11 mouse cellular contexts compared by ENCODE assay signal in the genomic region with DNA sequence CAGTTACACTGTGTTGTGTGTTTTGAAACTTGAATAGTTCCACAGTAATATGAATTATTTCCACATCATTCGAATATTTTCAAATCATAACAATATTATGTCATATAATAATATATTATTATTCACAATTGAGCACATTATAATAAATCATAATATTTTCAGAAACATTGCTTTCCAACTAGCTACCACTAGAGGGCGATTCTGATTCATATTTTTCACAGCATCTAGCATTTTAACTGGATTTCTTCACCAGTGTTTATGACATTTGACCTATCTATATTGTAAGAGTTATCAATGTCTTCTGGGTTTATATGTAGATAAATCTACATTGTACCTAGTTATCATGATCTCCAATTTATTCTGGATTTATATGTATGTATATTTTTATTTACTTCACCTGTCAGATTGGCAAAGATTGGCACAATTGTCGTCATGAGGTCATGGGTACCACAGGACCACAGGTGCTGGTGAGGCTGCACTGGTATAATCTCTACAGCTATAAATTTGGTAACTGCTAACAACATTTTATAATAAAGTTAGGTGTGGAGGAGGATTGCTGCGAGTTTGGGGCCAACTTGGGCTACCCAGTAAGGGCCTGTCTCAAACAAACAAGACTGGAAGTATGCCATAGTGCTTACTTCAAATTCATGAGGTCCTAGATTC. TPM values are rescaled to one million over a fixed set of nuclear protein-coding genes. Genes with fewer than 3 reads are reported as not detected.
A peak's percentile ranks its signal among the peaks of the same experiment; 100 is the strongest.
DNase-seq lines count a peak whose midpoint lies in the region; ATAC-seq and TF ChIP-seq lines count a peak whose summit lies in the region.
"Had no signal": no experiment of that assay in that cellular context is flagged by ENCODE, and none has a peak within 500 bp of the region (broad histone marks: within the 10 kb centered on the region; RNA-seq: fewer than 3 reads in every experiment).

No protein-coding gene starts in this region.

- peak; percentile 68 for TF ChIP-seq CTCF in hindbrain, postnatal 0 days (IDR thresholded peaks at IDR 0.05; ENCODE audit: low read depth)
- peak; percentile 27 for TF ChIP-seq CTCF in Patski (IDR thresholded peaks at IDR 0.05)

- in situ Hi-C loops in Patski (cut with MboI; ENCODE audit: low pct_unique_long_range_greater_than_20kb) = loop anchor here (5.0 kb wide), 1 partner anchor 254 kb away; no protein-coding TSS in a partner anchor

- no peak overlapping the region for H3K27ac ChIP-seq in hindbrain, postnatal 0 days
- no peak overlapping the region for H3K27ac ChIP-seq in hindbrain, embryonic 16.5 days (ENCODE audit: low read depth, low read length)
- H3K27ac ChIP-seq in midbrain, embryonic 14.5 days (replicated peaks; ENCODE audit: low read depth, low read length) = no peak overlapping the region
- H3K27ac ChIP-seq in midbrain, embryonic 16.5 days (ENCODE audit: low read length) = no peak overlapping the region
- H3K27ac ChIP-seq in neural tube, embryonic 15.5 days (replicated peaks) = no peak overlapping the region
- H3K27ac ChIP-seq: heart, embryonic 15.5 days; kidney, embryonic 15.5 days had no signal

- no peak overlapping the region for H3K4me2 ChIP-seq in hindbrain, postnatal 0 days (ENCODE audit: low read depth, low read length)
- no peak overlapping the region for H3K4me2 ChIP-seq in hindbrain, embryonic 16.5 days (ENCODE audit: low read length)
- H3K4me2 ChIP-seq in midbrain, embryonic 14.5 days (ENCODE audit: low read length) = no peak overlapping the region
- H3K4me2 ChIP-seq in midbrain, embryonic 16.5 days (ENCODE audit: low read length) = no peak overlapping the region
- no peak overlapping the region for H3K4me2 ChIP-seq in neural tube, embryonic 15.5 days
- H3K4me2 ChIP-seq: heart, embryonic 15.5 days; kidney, embryonic 15.5 days had no signal

- H3K9ac ChIP-seq in hindbrain, postnatal 0 days (replicated peaks; ENCODE audit: low read length) = no peak overlapping the region
- no peak overlapping the region for H3K9ac ChIP-seq in hindbrain, embryonic 16.5 days (ENCODE audit: low read depth, low read length)
- H3K9ac ChIP-seq in midbrain, embryonic 14.5 days (replicated peaks; ENCODE audit: low read length) = no peak overlapping the region
- no peak overlapping the region for H3K9ac ChIP-seq in midbrain, embryonic 16.5 days (ENCODE audit: low read depth, low read length)
- H3K9ac ChIP-seq in neural tube, embryonic 15.5 days (replicated peaks) = no peak overlapping the region
- H3K9ac ChIP-seq: heart, embryonic 15.5 days; kidney, embryonic 15.5 days had no signal

- H3K4me1 ChIP-seq in hindbrain, postnatal 0 days (ENCODE audit: insufficient read depth, low read length) = no peaks in the 10 kb centered on the region
- no peaks in the 10 kb centered on the region for H3K4me1 ChIP-seq in hindbrain, embryonic 16.5 days (ENCODE audit: control insufficient read depth, insufficient read depth, low read depth, low read length)
- H3K4me1 ChIP-seq in midbrain, embryonic 14.5 days (ENCODE audit: control insufficient read depth, insufficient read depth, low read length) = no peaks in the 10 kb centered on the region
- H3K4me1 ChIP-seq in midbrain, embryonic 16.5 days (ENCODE audit: control insufficient read depth, insufficient read depth, low read length) = no peaks in the 10 kb centered on the region
- H3K4me1 ChIP-seq in neural tube, embryonic 15.5 days = no peaks in the 10 kb centered on the region

- no peak for ATAC-seq in hindbrain, postnatal 0 days
- ATAC-seq in hindbrain, embryonic 16.5 days = no peak
- no peak for ATAC-seq in midbrain, embryonic 14.5 days (ENCODE audit: low FRiP score, low TSS enrichment)
- no peak for ATAC-seq in midbrain, embryonic 16.5 days
- no peak for ATAC-seq in Patski
- no peak for ATAC-seq in neural tube, embryonic 15.5 days (ENCODE audit: low FRiP score)
- ATAC-seq in activated CD4-positive, CD25-positive, alpha-beta regulatory T cell, adult 4 months = no peak

- POLR2A ChIA-PET in Patski (lab: Charles Lee) = no interaction called here

- H3K4me3 ChIP-seq in hindbrain, postnatal 0 days (ENCODE audit: low read length) = no peak overlapping the region
- no peak overlapping the region for H3K4me3 ChIP-seq in hindbrain, embryonic 16.5 days (ENCODE audit: low read length)
- H3K4me3 ChIP-seq in midbrain, embryonic 14.5 days (replicated peaks; ENCODE audit: low read depth, low read length) = no peak overlapping the region
- H3K4me3 ChIP-seq in midbrain, embryonic 16.5 days (ENCODE audit: low read depth, low read length) = no peak overlapping the region
- no peak overlapping the region for H3K4me3 ChIP-seq in neural tube, embryonic 15.5 days (replicated peaks)
- H3K4me3 ChIP-seq: heart, embryonic 15.5 days; kidney, embryonic 15.5 days had no signal

- CTCF ChIA-PET in Patski (lab: Charles Lee) = interaction anchor here (0.8 to 2.4 kb wide), 9 partner anchors 10 to 154 kb away, joined by 3 to 9 read pairs (median 4); no protein-coding TSS in a partner anchor

- H3K9me3 ChIP-seq in hindbrain, postnatal 0 days (ENCODE audit: low read length) = no peaks in the 10 kb centered on the region
- H3K9me3 ChIP-seq in hindbrain, embryonic 16.5 days (ENCODE audit: control insufficient read depth, low read length) = no peaks in the 10 kb centered on the region
- H3K9me3 ChIP-seq in midbrain, embryonic 14.5 days (ENCODE audit: control insufficient read depth, low read length) = no peaks in the 10 kb centered on the region
- H3K9me3 ChIP-seq in midbrain, embryonic 16.5 days (replicated peaks; ENCODE audit: control insufficient read depth, low read length, poor library complexity, severe bottlenecking) = no peaks in the 10 kb centered on the region
- no peaks in the 10 kb centered on the region for H3K9me3 ChIP-seq in neural tube, embryonic 15.5 days (replicated peaks)
- H3K9me3 ChIP-seq: heart, embryonic 15.5 days; kidney, embryonic 15.5 days had no signal

- no peaks in the 10 kb centered on the region for H3K36me3 ChIP-seq in hindbrain, postnatal 0 days (ENCODE audit: insufficient read depth, low read length)
- no peaks in the 10 kb centered on the region for H3K36me3 ChIP-seq in hindbrain, embryonic 16.5 days (ENCODE audit: control insufficient read depth, insufficient read depth, low read length)
- no peaks in the 10 kb centered on the region for H3K36me3 ChIP-seq in midbrain, embryonic 14.5 days (ENCODE audit: control insufficient read depth, insufficient read depth, low read length)
- no peaks in the 10 kb centered on the region for H3K36me3 ChIP-seq in midbrain, embryonic 16.5 days (ENCODE audit: control insufficient read depth, insufficient read depth, low read length)
- no peaks in the 10 kb centered on the region for H3K36me3 ChIP-seq in neural tube, embryonic 15.5 days
- H3K36me3 ChIP-seq: heart, embryonic 15.5 days; kidney, embryonic 15.5 days had no signal

- 49% methylated on average over 4 of the region's 4 CpGs for WGBS in hindbrain, postnatal 0 days
- 49% methylated on average over 4 of the region's 4 CpGs for WGBS in hindbrain, embryonic 16.5 days
- WGBS in midbrain, embryonic 14.5 days = 50% methylated on average over 4 of the region's 4 CpGs
- WGBS in midbrain, embryonic 16.5 days = 49% methylated on average over 4 of the region's 4 CpGs
- 50% methylated on average over 4 of the region's 4 CpGs for WGBS in neural tube, embryonic 15.5 days

- H3K27me3 ChIP-seq in hindbrain, postnatal 0 days (ENCODE audit: insufficient read depth, low read length) = no peaks in the 10 kb centered on the region
- H3K27me3 ChIP-seq in hindbrain, embryonic 16.5 days (replicated peaks; ENCODE audit: control insufficient read depth, insufficient read depth, low read length) = no peaks in the 10 kb centered on the region
- H3K27me3 ChIP-seq in midbrain, embryonic 14.5 days (ENCODE audit: control insufficient read depth, insufficient read depth, low read length) = no peaks in the 10 kb centered on the region
- no peaks in the 10 kb centered on the region for H3K27me3 ChIP-seq in midbrain, embryonic 16.5 days (ENCODE audit: control insufficient read depth, insufficient read depth, low read depth, low read length)
- H3K27me3 ChIP-seq in Patski = no peaks in the 10 kb centered on the region
- H3K27me3 ChIP-seq in neural tube, embryonic 15.5 days (replicated peaks) = no peaks in the 10 kb centered on the region
- H3K27me3 ChIP-seq: heart, embryonic 15.5 days; kidney, embryonic 15.5 days had no signal

- peak; percentile 61 for DNase-seq in hindbrain, postnatal 0 days (ENCODE audit: low spot score)
- peak; percentile 79 for DNase-seq in midbrain, embryonic 14.5 days
- DNase-seq in Patski (ENCODE audit: low read depth, low spot score) = no peak
- peak; percentile 71 for DNase-seq in retina, embryonic 14.5 days (ENCODE audit: low spot score)

RNA-seq across cellular contexts. Expression of gene Bcat1, which starts 12.6 kb away (rescaled TPM):
- 81.8 and 94.3 TPM in 2 replicates for total RNA-seq in hindbrain, postnatal 0 days (2014; rRNA removed)
- 58.2 and 59.7 TPM in 2 replicates for polyA plus RNA-seq in hindbrain, postnatal 0 days (2015; fragmentation: Nextera tagmentation; extraction: Ambion mirVana)
- 110 and 116 TPM in 2 replicates for polyA plus RNA-seq in hindbrain, embryonic 16.5 days (2015; fragmentation: Nextera tagmentation; extraction: Ambion mirVana)
- polyA plus RNA-seq in midbrain, embryonic 14.5 days (2014; fragmentation: Nextera tagmentation; extraction: Ambion mirVana) = 94.4 and 117 TPM in 2 replicates
- 104 and 106 TPM in 2 replicates for polyA plus RNA-seq in midbrain, embryonic 16.5 days (2015; fragmentation: Nextera tagmentation; extraction: Ambion mirVana)
- polyA plus RNA-seq in Patski (2021) = 57.1 TPM
- 94.5 and 116 TPM in 2 replicates for polyA plus RNA-seq in neural tube, embryonic 15.5 days (2015; fragmentation: Nextera tagmentation; extraction: Ambion mirVana)
- 10 to 100 TPM; 13.0 to 15.1 TPM for polyA plus RNA-seq in activated CD4-positive, CD25-positive, alpha-beta regulatory T cell, adult 4 months (2017; shearing (Covaris generic))
- total RNA-seq: neutrophil, adult 5-6 weeks had no signal

RNA-seq across cellular contexts. Expression of gene Lrmp, which starts 26.9 kb away (rescaled TPM):
- 1.7 and 4.4 TPM in 2 replicates for total RNA-seq in hindbrain, postnatal 0 days (2014; rRNA removed)
- 0.54 and 0.74 TPM in 2 replicates for polyA plus RNA-seq in hindbrain, postnatal 0 days (2015; fragmentation: Nextera tagmentation; extraction: Ambion mirVana)
- polyA plus RNA-seq in hindbrain, embryonic 16.5 days (2015; fragmentation: Nextera tagmentation; extraction: Ambion mirVana) = 0.89 and 1.0 TPM in 2 replicates
- 1.2 TPM in 1 of 2 replicates, not detected in the other for polyA plus RNA-seq in midbrain, embryonic 14.5 days (2014; fragmentation: Nextera tagmentation; extraction: Ambion mirVana)
- 0.61 and 0.75 TPM in 2 replicates for polyA plus RNA-seq in midbrain, embryonic 16.5 days (2015; fragmentation: Nextera tagmentation; extraction: Ambion mirVana)
- 0.04 TPM for polyA plus RNA-seq in Patski (2021)
- polyA plus RNA-seq in neural tube, embryonic 15.5 days (2015; fragmentation: Nextera tagmentation; extraction: Ambion mirVana) = 0.60 and 16.0 TPM in 2 replicates
- polyA plus RNA-seq in activated CD4-positive, CD25-positive, alpha-beta regulatory T cell, adult 4 months (2017; shearing (Covaris generic)) = 100 to 1,000 TPM; 110 to 124 TPM
